Mouse (Mus musculus) lung, postnatal 0 days (tissue): ENCODE measurements around the gene Nfyc. TPM values are rescaled to one million over a fixed set of nuclear protein-coding genes. Genes with fewer than 3 reads are reported as not detected.
A peak's percentile ranks its signal among the peaks of the same experiment; 100 is the strongest.

Experiments used
- ATAC-seq: fragments of 200-750 bp; cut with Nextera tagmentation; 2 replicates; pipeline ENCODE4 v1.8.0; 2017; ENCODE audit warnings: moderate library complexity
- DNase-seq: peaks from one replicate; pipeline ENCODE4 v3.0.0-alpha.2; 2016; ENCODE audit warnings: low spot score
- H3K27ac ChIP-seq: fragments of 300-500 bp; sonication (generic); 2 replicates; pipeline ENCODE4 v1.5.1; 2014; ENCODE audit warnings: antibody characterized with exemption, mild to moderate bottlenecking, low read length, mixed read lengths
- H3K27me3 ChIP-seq: fragments of 300-500 bp; sonication (generic); replicated peaks from 2 replicates; pipeline ENCODE4 v1.6.1; 2014; ENCODE audit warnings: low read length, mixed read lengths; ENCODE audit not compliant: insufficient read depth
- H3K36me3 ChIP-seq: fragments of 300-500 bp; sonication (generic); 2 replicates; pipeline ENCODE4 v1.6.1; 2014; ENCODE audit warnings: low read length, mixed read lengths; ENCODE audit not compliant: insufficient read depth
- H3K4me1 ChIP-seq: fragments of 300-500 bp; sonication (generic); 2 replicates; pipeline ENCODE4 v1.6.1; 2014; ENCODE audit warnings: antibody characterized with exemption, low read depth, low read length, mixed read lengths; ENCODE audit not compliant: insufficient read depth
- H3K4me2 ChIP-seq: fragments of 300-500 bp; sonication (generic); replicated peaks from 2 replicates; pipeline ENCODE4 v1.6.1; 2014; ENCODE audit warnings: low read depth, mild to moderate bottlenecking, low read length, moderate library complexity, mixed read lengths
- H3K4me3 ChIP-seq: fragments of 300-500 bp; sonication (generic); 2 replicates; pipeline ENCODE4 v1.5.1; 2014; ENCODE audit warnings: low read depth, low read length
- H3K9ac ChIP-seq: fragments of 300-500 bp; sonication (generic); replicated peaks from 2 replicates; pipeline ENCODE4 v1.6.1; 2014; ENCODE audit warnings: low read depth, mild to moderate bottlenecking
- H3K9me3 ChIP-seq: fragments of 300-500 bp; sonication (generic); 2 replicates; pipeline ENCODE4 v1.6.1; 2016; ENCODE audit warnings: low read length, mixed read lengths
- CTCF ChIP-seq: IDR thresholded peaks from 2 replicates; pipeline ENCODE4 v1.5.1; 2016; ENCODE audit warnings: antibody characterized with exemption, mild to moderate bottlenecking
- EP300 ChIP-seq: IDR thresholded peaks from 2 replicates; pipeline ENCODE4 v1.6.1; 2016; ENCODE audit warnings: antibody characterized with exemption, mild to moderate bottlenecking, control low read depth
- WGBS: fragments of 180-500 bp; shearing (Covaris S2); extraction: QIAGEN DNeasy Blood & Tissue Kit; methylation state at CpG from one replicate; pipeline ENCODE4 v1.1.7; 2014; 5-methylcytosine and 5-hydroxymethylcytosine counted together
- polyA plus RNA-seq: library from polyadenylated mRNA; unstranded; fragments of >200 nt; fragmentation: Nextera tagmentation; extraction: Ambion mirVana; gene quantifications from 2 replicates; pipeline ENCODE4 v1.2.1, GENCODE M21; 2015

The Nfyc gene
- polyA plus RNA-seq, 1 experiment from 2014 or later: 54.5 TPM

DNA sequence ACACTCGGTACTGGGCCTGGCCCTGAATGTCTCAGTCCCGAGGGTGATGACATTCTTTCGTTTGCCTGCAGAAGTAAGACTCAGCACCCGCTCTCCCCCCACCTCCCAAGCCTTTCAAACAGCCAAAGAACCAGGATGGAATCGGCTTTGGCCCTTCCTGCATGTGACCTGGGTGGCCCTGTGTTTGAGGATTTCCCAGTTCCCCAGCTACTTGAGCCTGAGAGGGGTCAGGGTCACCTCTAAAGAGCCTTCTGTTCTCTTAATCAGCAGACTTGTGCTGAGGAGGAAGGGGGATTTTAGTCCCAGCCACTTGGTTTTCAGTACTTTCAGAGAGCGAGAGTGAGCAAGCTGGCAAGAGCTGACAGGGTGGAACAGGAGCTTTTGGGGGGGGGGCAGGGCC, 101.9 kb downstream of the Nfyc start:
- WGBS: 47% methylated on average over 6 of the region's 6 CpGs
- Histone ChIP-seq H3K9ac (no peak overlapping the region), H3K4me3 (no peak overlapping the region), H3K9me3 (no peaks in the 10 kb centered on the region), H3K4me2 (no peak overlapping the region), H3K27me3 (peaks cover 7% of the 10 kb centered on the region; the same call in 1 of the 2 replicates), H3K4me1 (peaks cover 11% of the 10 kb centered on the region; the same call in 1 of the 2 replicates), H3K36me3 (no peaks in the 10 kb centered on the region), H3K27ac (no peak overlapping the region)
- TF ChIP-seq CTCF: no peak
- no peak for ATAC-seq
- DNase-seq: no peak

DNA sequence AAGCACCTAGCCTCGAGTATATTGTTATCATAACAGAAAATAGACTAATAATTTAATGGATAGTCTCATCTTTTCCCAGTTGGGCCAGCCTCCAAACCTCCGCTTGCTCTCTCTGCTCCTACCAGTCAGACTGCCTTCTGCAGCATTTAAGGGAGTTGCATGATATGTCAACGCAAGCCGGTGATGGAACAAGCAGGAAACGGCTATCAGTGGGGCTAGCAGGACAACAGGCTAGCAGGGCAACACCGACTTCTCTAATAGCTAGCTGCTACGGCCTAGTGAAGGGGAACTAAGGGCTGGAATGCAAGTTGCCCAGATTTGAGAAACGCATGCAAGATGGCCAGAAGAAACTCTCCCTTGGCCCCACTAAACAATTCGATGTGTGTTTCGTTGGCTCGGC, 103.5 kb downstream of the Nfyc start:
- Histone ChIP-seq H3K9ac (no peak overlapping the region), H3K27ac (no peak overlapping the region), H3K4me2 (no peak overlapping the region), H3K4me1 (peaks cover 11% of the 10 kb centered on the region; the same call in 1 of the 2 replicates), H3K9me3 (no peaks in the 10 kb centered on the region), H3K27me3 (peaks cover 7% of the 10 kb centered on the region; the same call in 1 of the 2 replicates), H3K4me3 (no peak overlapping the region), H3K36me3 (no peaks in the 10 kb centered on the region)
- no peak for DNase-seq
- no peak for ATAC-seq
- TF ChIP-seq EP300: no peak
- no peak for TF ChIP-seq CTCF
- 72% methylated on average over 11 of the region's 11 CpGs for WGBS

DNA sequence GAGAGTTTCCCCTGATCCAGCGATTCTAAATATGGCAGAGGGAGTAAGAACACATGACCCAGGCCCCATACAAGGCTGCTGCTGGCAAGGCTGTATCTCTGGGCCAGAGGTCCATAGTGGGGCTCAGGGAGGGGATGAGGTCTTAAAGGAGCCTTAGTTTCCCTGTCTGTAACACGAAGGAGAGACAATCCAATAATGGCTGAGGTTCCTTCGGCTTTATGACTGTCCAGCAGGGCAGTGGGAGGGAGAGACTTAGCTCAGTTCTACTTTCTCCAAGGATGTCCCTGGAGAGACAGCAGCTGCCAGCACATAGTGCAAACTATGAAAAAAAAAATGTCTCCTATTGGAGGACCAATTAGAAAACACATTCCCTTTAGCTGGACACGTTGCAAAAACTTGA, 105.2 kb downstream of the Nfyc start:
- Histone ChIP-seq H3K4me3 (no peak overlapping the region), H3K27me3 (no peaks in the 10 kb centered on the region), H3K4me2 (no peak overlapping the region), H3K9me3 (no peaks in the 10 kb centered on the region), H3K36me3 (no peaks in the 10 kb centered on the region), H3K27ac (no peak overlapping the region; the same call in 1 of the 2 replicates), H3K9ac (no peak overlapping the region), H3K4me1 (peaks cover 5% of the 10 kb centered on the region; the same call in 1 of the 2 replicates)
- peak; percentile 27 for ATAC-seq
- DNase-seq: peak; percentile 44
- 42% methylated on average over 4 of the region's 4 CpGs for WGBS
- no peak for TF ChIP-seq CTCF
- TF ChIP-seq EP300: no peak

DNA sequence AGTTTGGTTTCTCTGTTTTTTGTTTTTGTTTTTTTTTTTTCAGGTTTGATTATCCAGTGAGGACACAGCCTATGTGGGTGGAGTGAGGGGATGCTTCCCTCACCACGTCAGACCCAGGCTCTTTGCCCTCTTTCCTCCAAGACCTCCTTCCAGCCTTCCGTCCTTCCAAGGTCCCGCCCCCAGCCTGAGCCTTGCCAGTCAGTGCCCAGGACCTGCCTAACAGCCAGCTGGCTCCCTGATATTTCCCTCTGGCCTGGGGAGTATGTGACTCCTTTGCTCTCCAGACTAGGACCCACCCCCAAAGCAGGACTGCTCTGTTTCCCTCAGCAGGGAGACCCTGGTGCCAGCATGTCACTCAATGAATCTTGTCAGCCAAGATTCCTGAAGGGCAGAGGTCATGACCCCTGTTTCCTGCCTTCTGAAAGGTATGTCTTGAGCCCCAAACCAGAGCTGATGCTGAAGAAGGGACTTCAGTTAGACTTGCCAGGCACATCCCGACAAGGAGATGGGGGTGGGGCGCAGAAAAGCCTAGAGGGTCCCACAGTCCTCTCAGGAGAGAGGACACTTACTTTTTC, 105.8 kb downstream of the Nfyc start:
- Histone ChIP-seq H3K27me3 (no peaks in the 10 kb centered on the region), H3K4me3 (no peak overlapping the region), H3K36me3 (no peaks in the 10 kb centered on the region), H3K9me3 (no peaks in the 10 kb centered on the region), H3K4me2 (no peak overlapping the region), H3K4me1 (peaks cover 1% of the 10 kb centered on the region; the same call in 1 of the 2 replicates), H3K9ac (no peak overlapping the region), H3K27ac (no peak overlapping the region; the same call in 1 of the 2 replicates)
- TF ChIP-seq CTCF (no peak), EP300 (no peak)
- WGBS: 46% methylated on average over 5 of the region's 5 CpGs
- no peak for DNase-seq
- ATAC-seq: peak; percentile 17; the same call in 1 of the 2 replicates

DNA sequence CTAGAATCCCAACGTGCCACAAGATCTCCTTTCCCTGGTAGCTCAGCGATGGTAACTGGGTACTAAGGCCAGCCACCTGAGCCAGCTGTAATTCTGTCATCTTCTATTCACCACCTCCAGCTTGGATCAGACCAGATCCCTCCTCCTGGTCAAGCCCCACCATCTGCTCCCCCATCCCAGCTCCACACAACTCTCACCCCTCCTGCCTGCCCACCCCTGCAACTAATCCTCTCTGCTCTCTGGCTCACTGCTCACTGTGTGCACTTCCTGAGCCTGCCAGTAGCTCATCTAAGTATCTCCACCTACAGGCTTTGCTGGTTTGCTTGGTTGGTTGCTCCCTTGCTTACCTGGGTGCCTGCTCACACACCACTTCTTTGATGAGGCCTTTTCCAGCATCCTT, 109.8 kb downstream of the Nfyc start:
- no peaks in the 10 kb centered on the region for H3K9me3 ChIP-seq
- DNase-seq (no peak), ATAC-seq (no peak)
- TF ChIP-seq EP300 (no peak), CTCF (no peak)
- WGBS: 49% methylated on average over 2 of the region's 2 CpGs
- H3K27ac ChIP-seq: no peak overlapping the region
- no peaks in the 10 kb centered on the region for H3K36me3 ChIP-seq
- peaks cover 4% of the 10 kb centered on the region; the same call in 1 of the 2 replicates for H3K4me1 ChIP-seq
- no peak overlapping the region for H3K4me2 ChIP-seq
- H3K9ac ChIP-seq: no peak overlapping the region
- H3K27me3 ChIP-seq: no peaks in the 10 kb centered on the region
- no peak overlapping the region for H3K4me3 ChIP-seq

DNA sequence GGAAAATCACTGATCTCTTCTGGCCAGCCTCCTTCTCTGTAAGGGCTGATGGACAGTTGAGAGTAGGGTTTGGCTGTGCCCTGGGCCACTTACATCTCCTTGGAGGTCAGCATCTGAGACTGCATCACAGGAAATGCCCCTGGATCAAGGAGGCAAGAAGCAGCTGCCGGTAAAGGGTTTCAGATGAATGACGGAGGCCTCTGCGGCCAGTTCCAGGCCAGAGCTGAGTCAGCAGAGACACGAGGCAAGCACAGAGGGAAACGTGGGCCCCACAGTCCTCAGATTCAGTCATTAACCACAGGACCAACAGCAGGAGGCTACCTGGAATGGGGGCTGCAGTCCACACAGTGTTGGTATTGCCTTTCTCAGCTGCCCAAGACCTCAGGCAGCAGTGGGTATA, 112.2 kb downstream of the Nfyc start:
- Histone ChIP-seq H3K27me3 (no peaks in the 10 kb centered on the region), H3K9me3 (no peaks in the 10 kb centered on the region), H3K9ac (no peak overlapping the region), H3K27ac (no peak overlapping the region), H3K4me3 (no peak overlapping the region), H3K4me1 (peaks cover 10% of the 10 kb centered on the region; the same call in 1 of the 2 replicates), H3K4me2 (no peak overlapping the region), H3K36me3 (no peaks in the 10 kb centered on the region)
- no peak for TF ChIP-seq EP300
- no peak for TF ChIP-seq CTCF
- DNase-seq (no peak), ATAC-seq (no peak)
- WGBS: 33% methylated on average over 5 of the region's 5 CpGs
